Mouse (Mus musculus): Measurements from ENCODE around the gene Begain. TPM values are rescaled to one million over a fixed set of nuclear protein-coding genes. Genes with fewer than 3 reads are reported as not detected.
A peak's percentile ranks its signal among the peaks of the same experiment; 100 is the strongest.

The Begain gene
- polyA plus RNA-seq, 1 experiment: 10.5 TPM

DNA sequence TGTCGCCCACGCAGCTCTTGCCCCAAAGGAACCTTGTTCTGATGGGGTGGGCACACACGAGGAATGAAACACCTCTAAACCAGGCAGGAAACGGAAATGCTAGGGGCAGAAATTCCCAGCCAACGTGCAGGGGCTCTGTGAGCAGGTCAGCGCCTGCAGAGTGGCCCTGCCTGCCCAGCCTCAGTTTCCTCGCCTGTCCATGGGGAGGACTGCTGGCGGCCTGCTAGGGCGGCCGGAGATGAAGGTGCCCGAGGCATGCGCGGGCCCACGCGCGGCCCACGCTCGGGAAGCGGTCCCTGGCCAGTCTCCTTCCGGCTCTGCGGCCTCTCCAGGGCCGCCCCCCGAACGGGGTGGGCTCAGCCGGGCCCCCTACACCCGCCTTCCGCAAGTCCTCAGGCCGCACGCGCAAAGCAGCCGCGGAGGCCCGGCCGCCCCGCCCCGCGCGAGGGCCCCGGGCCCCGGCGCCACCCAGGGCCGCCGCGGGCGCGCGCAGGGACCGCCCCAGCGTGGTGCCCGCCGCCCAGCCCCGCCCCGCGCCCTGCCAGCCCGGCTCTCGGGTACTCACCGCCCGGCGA lies 369 bp downstream of the Begain start:
- TF ChIP-seq POLR2A (IDR thresholded peaks at IDR 0.05; ENCODE audit: low read depth, low read length) (peak; percentile 56), CTCF (IDR thresholded peaks at IDR 0.05; ENCODE audit: borderline replicate concordance, insufficient read depth, low read length) (no peak)
- Histone ChIP-seq H3K4me3 (ENCODE audit: insufficient read depth, low read length) (peak overlapping the region; percentile 53), H3K4me1 (ENCODE audit: control insufficient read depth, insufficient read depth, low read length) (no peaks in the 10 kb centered on the region), H3K27ac (ENCODE audit: insufficient read depth, low read length) (no peak overlapping the region)

DNA sequence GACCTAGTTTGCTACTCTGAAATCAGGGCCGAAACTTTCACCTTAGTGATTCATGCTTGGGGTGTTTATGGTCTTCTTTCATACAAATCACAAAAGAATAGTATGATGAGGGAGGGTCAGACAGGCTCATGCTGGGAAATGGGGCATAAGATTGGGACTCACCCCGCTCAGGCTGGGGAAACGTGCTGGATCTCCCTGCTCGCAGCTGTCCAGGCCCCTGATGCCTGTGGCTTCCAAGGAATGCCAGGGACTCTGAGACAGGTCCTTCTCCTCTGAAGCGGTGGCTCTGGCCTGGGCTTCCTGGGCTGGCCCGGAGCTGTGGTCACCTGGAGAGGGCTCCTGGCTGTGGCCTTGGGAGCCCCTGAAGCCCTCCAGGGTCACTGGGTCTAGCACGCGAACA lies 9.4 kb downstream of the Begain start:
- Histone ChIP-seq H3K4me3 (ENCODE audit: insufficient read depth, low read length) (no peak overlapping the region), H3K4me1 (ENCODE audit: control insufficient read depth, insufficient read depth, low read length) (no peaks in the 10 kb centered on the region), H3K27ac (ENCODE audit: insufficient read depth, low read length) (no peak overlapping the region)
- TF ChIP-seq CTCF (IDR thresholded peaks at IDR 0.05; ENCODE audit: borderline replicate concordance, insufficient read depth, low read length) (no peak), POLR2A (IDR thresholded peaks at IDR 0.05; ENCODE audit: low read depth, low read length) (no peak)

DNA sequence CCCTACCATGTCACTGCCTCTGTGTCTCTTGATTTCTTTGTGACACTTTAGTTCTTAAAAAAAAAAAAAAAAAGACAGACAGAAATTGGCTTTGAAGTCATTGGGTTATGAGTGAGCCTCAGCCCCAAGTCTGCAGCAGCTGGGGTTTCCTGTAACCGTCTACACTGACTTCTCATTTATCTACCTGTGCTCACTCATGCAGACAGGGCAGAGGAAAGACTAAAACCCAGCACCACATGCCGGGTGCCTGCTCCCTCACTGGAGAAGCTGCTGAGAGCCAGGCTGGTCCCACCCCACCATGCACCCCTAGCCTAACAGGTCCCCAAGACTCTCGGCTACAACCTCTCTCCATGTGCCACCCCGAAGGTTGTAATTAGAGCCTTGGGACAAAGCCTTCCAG lies 10.3 kb downstream of the Begain start:
- no peak for TF ChIP-seq POLR2A (IDR thresholded peaks at IDR 0.05; ENCODE audit: low read depth, low read length)
- no peak for TF ChIP-seq CTCF (IDR thresholded peaks at IDR 0.05; ENCODE audit: borderline replicate concordance, insufficient read depth, low read length)
- Histone ChIP-seq H3K27ac (ENCODE audit: insufficient read depth, low read length) (no peak overlapping the region), H3K4me1 (ENCODE audit: control insufficient read depth, insufficient read depth, low read length) (no peaks in the 10 kb centered on the region), H3K4me3 (ENCODE audit: insufficient read depth, low read length) (no peak overlapping the region)

DNA sequence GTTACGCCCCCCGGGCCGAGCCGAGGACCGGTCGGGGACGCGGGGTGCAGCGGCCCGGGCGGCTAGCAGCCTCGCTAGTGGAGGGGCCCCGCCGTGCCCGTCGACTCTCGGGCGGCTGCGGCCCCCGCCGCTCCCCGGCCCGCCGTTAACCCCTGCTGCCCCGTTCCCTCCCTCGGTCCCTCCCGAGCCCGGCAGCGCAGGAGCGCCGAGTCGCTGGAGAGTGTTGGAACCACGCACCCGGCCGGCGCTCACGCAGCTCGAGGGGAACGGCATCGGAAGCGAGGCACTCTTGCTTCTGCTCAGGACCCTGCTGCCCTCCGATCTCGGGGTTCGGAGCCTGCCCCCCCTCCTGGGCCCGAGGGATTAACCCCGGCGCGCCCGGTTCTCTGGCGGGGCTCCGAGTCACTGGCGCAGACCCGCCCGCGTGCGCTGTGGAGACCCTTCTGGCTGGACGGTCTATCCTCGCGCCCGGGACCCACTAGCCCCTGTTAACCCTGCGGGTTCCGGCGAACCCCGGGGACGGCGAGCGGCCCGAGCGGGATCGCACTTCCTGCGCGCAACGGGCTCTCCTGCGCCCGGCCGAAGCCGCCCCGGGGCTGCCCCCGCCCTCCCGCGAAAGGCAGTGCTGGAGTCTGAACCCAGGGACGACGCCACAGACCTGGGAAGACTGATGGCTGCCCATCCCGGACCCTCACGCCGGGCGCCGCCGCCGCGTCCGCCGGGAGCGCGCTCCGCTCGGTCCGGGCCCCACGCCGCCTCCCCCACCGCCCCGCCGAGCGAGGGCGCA lies 14.8 kb downstream of the Begain start:
- H3K4me1 ChIP-seq (ENCODE audit: control insufficient read depth, insufficient read depth, low read length): no peaks in the 10 kb centered on the region
- no peak overlapping the region for H3K27ac ChIP-seq (ENCODE audit: insufficient read depth, low read length)
- TF ChIP-seq CTCF (IDR thresholded peaks at IDR 0.05; ENCODE audit: borderline replicate concordance, insufficient read depth, low read length): no peak
- no peak for TF ChIP-seq POLR2A (IDR thresholded peaks at IDR 0.05; ENCODE audit: low read depth, low read length)
- peak overlapping the region; percentile 17 for H3K4me3 ChIP-seq (ENCODE audit: insufficient read depth, low read length)

DNA sequence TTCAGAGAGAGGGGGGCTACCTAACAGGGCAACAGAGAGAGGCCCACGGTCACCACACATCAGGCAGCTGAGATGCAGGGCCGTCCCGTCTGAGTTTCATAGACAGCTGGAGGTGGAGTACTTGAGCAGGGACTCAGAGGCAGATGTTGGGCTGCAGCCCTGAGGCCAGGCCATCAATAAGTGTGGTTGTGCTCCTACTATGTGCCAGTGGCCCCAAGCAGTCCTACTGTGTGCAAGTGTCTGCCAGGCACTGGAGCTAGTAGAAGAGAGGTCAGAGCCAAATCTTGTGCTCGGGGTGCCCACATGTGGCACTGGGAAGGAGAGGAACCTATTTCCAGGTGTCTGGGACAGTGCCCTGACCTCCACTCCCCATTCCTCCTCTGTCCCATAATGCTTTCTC lies 18.1 kb downstream of the Begain start:
- no peak overlapping the region for H3K27ac ChIP-seq (ENCODE audit: insufficient read depth, low read length)
- no peak for TF ChIP-seq POLR2A (IDR thresholded peaks at IDR 0.05; ENCODE audit: low read depth, low read length)
- no peak for TF ChIP-seq CTCF (IDR thresholded peaks at IDR 0.05; ENCODE audit: borderline replicate concordance, insufficient read depth, low read length)
- H3K4me3 ChIP-seq (ENCODE audit: insufficient read depth, low read length): no peak overlapping the region
- H3K4me1 ChIP-seq (ENCODE audit: control insufficient read depth, insufficient read depth, low read length): no peaks in the 10 kb centered on the region

DNA sequence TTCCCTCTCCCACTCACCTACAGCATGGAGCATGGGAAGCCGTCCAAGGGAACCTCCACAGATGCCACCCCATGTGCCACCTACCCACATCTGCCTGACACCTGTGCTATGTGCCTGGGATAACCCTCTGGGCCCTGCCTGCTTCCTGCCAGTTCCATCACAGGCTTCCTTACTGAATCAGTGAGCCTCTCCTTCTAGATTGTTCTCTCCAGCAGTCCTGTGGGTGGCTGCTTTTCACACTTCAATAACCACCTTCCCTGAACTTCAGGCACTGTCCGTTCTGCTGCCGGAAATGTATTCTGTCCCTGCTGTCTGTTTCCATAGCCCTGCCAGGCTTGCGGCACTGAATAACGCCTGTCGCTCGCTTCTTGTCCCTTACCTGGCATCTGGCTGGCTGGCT lies 22.4 kb downstream of the Begain start:
- Histone ChIP-seq H3K4me3 (ENCODE audit: insufficient read depth, low read length) (no peak overlapping the region), H3K27ac (ENCODE audit: insufficient read depth, low read length) (no peak overlapping the region)
- TF ChIP-seq CTCF (IDR thresholded peaks at IDR 0.05; ENCODE audit: borderline replicate concordance, insufficient read depth, low read length) (no peak), POLR2A (IDR thresholded peaks at IDR 0.05; ENCODE audit: low read depth, low read length) (no peak)

DNA sequence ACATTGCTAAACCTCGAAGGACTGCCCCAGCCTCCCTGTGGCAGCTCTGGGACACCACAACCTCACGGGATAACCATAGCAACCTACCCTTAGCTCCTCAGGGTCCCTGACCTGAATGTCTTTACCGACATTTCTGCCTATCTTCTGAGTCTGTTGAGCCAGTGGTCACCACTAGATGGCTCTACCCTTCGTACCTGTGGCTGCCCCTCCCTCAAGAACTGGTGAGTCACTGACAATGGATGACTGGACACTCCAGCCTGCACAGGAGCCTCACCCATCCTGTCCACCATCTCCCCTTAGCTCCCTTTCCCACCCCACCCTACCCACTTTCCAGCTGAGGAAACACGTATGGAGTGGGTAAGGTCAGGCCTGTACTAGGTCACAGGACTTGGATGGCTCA lies 23.5 kb downstream of the Begain start:
- no peak overlapping the region for H3K27ac ChIP-seq (ENCODE audit: insufficient read depth, low read length)
- no peak overlapping the region for H3K4me3 ChIP-seq (ENCODE audit: insufficient read depth, low read length)
- no peaks in the 10 kb centered on the region for H3K4me1 ChIP-seq (ENCODE audit: control insufficient read depth, insufficient read depth, low read length)
- TF ChIP-seq CTCF (IDR thresholded peaks at IDR 0.05; ENCODE audit: borderline replicate concordance, insufficient read depth, low read length) (peak; percentile 54; the same call in 1 of the 2 replicates), POLR2A (IDR thresholded peaks at IDR 0.05; ENCODE audit: low read depth, low read length) (no peak)

More for the DNA sequence above, 22.4 kb downstream of the Begain start:
- H3K4me1 ChIP-seq (ENCODE audit: control insufficient read depth, insufficient read depth, low read length): no peaks in the 10 kb centered on the region

DNA sequence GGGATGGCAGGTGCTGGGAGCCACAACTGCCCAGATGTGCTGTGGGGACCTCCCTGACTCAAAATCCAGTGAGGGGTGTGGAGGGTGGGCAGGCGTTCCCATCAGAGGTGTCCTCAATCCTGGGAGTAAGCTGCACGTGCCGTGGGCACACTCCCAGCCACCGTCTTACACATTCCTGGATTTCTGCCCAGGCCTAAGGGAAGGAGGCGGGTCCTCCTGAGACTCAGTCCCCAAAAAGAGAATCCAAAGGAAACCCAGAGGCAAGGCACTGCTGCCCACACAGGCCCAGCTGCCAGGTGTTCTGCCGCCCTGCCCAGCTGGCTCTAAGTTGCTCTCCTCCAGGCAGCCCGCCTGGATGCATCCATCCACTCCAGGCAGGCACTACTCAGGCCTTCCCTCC lies 28.7 kb downstream of the Begain start:
- no peak for TF ChIP-seq CTCF (IDR thresholded peaks at IDR 0.05; ENCODE audit: borderline replicate concordance, insufficient read depth, low read length)
- TF ChIP-seq POLR2A (IDR thresholded peaks at IDR 0.05; ENCODE audit: low read depth, low read length): no peak
- Histone ChIP-seq H3K27ac (ENCODE audit: insufficient read depth, low read length) (no peak overlapping the region), H3K4me3 (ENCODE audit: insufficient read depth, low read length) (no peak overlapping the region), H3K4me1 (ENCODE audit: control insufficient read depth, insufficient read depth, low read length) (no peaks in the 10 kb centered on the region)

DNA sequence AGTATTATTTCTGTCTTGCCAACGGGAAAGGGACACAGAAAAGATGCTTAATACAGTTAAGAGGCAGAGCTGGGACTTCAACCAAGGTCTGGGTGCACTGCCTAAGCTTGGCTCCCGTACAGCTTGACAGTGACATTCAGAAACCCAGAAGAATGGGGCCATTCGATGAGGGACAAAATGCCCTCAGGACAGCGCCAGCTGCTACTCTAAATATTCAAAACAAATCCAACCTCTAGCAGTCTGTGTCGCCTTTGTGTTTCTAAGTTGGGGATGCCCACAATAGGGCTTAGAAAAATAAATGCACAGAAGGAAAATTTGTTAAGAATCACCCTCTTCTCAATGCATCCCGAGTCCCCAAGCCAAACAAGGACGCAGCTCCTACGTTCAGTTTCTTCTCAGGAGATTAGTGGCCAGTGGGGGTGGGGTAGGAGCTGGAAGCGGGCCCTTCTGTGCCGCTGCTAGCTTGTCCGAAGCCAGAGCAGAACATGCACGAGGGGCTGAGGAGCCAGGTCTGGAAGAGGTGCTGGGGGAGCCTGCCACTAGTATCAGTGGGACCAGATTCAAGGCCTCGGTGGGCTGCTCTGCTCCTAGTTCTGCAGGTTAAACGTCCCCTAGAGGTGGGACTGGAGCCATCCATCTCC lies 29.7 kb downstream of the Begain start:
- no peak overlapping the region for H3K27ac ChIP-seq (ENCODE audit: insufficient read depth, low read length)
- no peak overlapping the region for H3K4me3 ChIP-seq (ENCODE audit: insufficient read depth, low read length)
- TF ChIP-seq POLR2A (IDR thresholded peaks at IDR 0.05; ENCODE audit: low read depth, low read length): no peak
- TF ChIP-seq CTCF (IDR thresholded peaks at IDR 0.05; ENCODE audit: borderline replicate concordance, insufficient read depth, low read length): no peak
- no peaks in the 10 kb centered on the region for H3K4me1 ChIP-seq (ENCODE audit: control insufficient read depth, insufficient read depth, low read length)

DNA sequence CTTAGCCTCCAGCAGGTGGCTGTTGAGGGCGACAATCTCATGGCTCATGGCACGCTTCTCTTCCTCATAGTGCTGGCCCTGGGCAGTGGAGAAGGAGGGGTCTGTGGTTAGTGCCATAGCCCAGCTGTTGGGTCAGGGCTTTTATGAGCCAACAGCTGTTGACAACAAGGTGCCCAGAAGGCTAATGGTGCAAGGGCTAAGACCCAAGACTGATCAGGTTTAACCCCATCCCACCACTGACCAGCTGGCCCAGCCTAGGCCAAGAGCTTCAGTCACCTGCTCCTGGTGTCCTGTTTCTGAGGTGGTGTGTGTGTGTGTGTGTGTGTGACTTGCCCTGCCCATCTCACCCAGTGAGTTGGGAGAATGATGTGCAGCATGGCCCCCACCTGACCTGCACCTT lies 31.0 kb downstream of the Begain start:
- no peak overlapping the region for H3K4me3 ChIP-seq (ENCODE audit: insufficient read depth, low read length)
- TF ChIP-seq POLR2A (IDR thresholded peaks at IDR 0.05; ENCODE audit: low read depth, low read length): no peak
- no peak for TF ChIP-seq CTCF (IDR thresholded peaks at IDR 0.05; ENCODE audit: borderline replicate concordance, insufficient read depth, low read length)
- H3K4me1 ChIP-seq (ENCODE audit: control insufficient read depth, insufficient read depth, low read length): no peaks in the 10 kb centered on the region
- no peak overlapping the region for H3K27ac ChIP-seq (ENCODE audit: insufficient read depth, low read length)
